Mouse (Mus musculus): Measurements from ENCODE around the gene Vsig2. TPM values are rescaled to one million over a fixed set of nuclear protein-coding genes. Genes with fewer than 3 reads are reported as not detected.

The Vsig2 gene
- total RNA-seq, 1 experiment: 4.8 TPM

DNA sequence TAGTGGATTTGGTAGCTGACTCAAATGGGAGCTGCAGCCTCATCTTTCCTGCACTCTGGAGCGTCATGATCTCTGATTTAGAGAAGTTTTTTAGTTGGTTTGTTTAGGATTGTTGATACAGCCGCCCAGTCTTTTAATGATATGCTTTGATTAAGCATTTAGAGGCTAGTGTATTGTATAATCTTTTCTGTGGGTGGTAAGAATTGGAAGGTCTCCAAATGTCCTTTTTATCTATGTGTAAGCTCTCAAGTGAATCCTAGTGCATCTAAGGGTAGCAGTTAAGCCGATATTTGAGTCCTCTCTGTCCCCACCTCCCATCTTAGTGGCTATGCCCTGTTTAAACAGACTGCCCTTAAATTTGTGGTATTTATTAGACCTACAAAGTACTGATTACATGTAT, 24.6 kb upstream of the Vsig2 start:
- H3K9me3 ChIP-seq (ENCODE audit: control insufficient read depth, insufficient read depth, low read depth, low read length): no peaks in the 10 kb centered on the region
- no peak overlapping the region for H3K4me3 ChIP-seq (ENCODE audit: insufficient read depth in 1 of 2, low read depth in 1 of 2, low read length in 2 of 2, poor library complexity in 1 of 2, severe bottlenecking in 1 of 2)
- no peaks in the 10 kb centered on the region for H3K4me1 ChIP-seq (ENCODE audit: control insufficient read depth in 2 of 2, insufficient read depth in 2 of 2, low read length in 2 of 2, poor library complexity in 1 of 2)
- in situ Hi-C loops (cut with MboI; ENCODE audit: low sequenced_read_pairs in 2 of 2, unreplicated experiment in 2 of 2): no loop called here
- DNase-seq (ENCODE audit: low read depth, low spot score): no peak
- TF ChIP-seq ZNF384 (IDR thresholded peaks at IDR 0.05; ENCODE audit: low read depth, low read length) (no peak), HCFC1 (IDR thresholded peaks at IDR 0.05; ENCODE audit: borderline replicate concordance, insufficient read depth, low read length) (no peak), CHD2 (IDR thresholded peaks at IDR 0.05; ENCODE audit: low read depth, low read length) (no peak), ZC3H11A (IDR thresholded peaks at IDR 0.05; ENCODE audit: borderline replicate concordance, low read depth, low read length) (no peak), MAFK (IDR thresholded peaks at IDR 0.05; ENCODE audit: insufficient read depth, low read depth, low read length) (no peak)
- H3K36me3 ChIP-seq (ENCODE audit: control insufficient read depth, insufficient read depth, low read length, poor library complexity, severe bottlenecking): peaks cover 11% of the 10 kb centered on the region
- H3K9ac ChIP-seq (ENCODE audit: insufficient read depth, low read depth, low read length, poor library complexity, severe bottlenecking): no peak overlapping the region
- no peak overlapping the region for H3K27ac ChIP-seq (ENCODE audit: insufficient read depth, low read depth, low read length, poor library complexity, severe bottlenecking)

DNA sequence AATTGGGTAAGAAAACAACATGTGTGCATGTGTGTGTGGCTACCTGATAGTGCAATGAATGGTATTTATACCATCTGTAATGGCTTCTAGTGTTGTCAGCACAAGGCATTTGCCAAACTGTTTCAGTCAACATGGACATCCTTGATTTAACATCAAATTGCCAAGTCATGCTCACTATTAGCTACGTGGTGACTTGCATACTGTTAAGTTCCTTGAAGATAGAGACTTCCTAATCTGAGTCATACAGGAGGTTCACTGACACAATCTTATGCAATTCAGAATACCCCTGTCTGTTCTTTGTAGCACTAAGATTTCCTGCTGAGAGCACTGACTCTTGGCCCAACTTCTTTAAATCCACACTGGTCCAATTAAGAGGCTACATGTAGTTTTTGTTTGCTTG, 21.6 kb upstream of the Vsig2 start:
- H3K4me3 ChIP-seq (ENCODE audit: insufficient read depth in 1 of 2, low read depth in 1 of 2, low read length in 2 of 2, poor library complexity in 1 of 2, severe bottlenecking in 1 of 2): no peak overlapping the region
- DNase-seq (ENCODE audit: low read depth, low spot score): no peak
- H3K27ac ChIP-seq (ENCODE audit: insufficient read depth, low read depth, low read length, poor library complexity, severe bottlenecking): no peak overlapping the region
- TF ChIP-seq MAFK (IDR thresholded peaks at IDR 0.05; ENCODE audit: insufficient read depth, low read depth, low read length) (no peak), ZC3H11A (IDR thresholded peaks at IDR 0.05; ENCODE audit: borderline replicate concordance, low read depth, low read length) (no peak), HCFC1 (IDR thresholded peaks at IDR 0.05; ENCODE audit: borderline replicate concordance, insufficient read depth, low read length) (no peak), ZNF384 (IDR thresholded peaks at IDR 0.05; ENCODE audit: low read depth, low read length) (no peak)
- H3K36me3 ChIP-seq (ENCODE audit: control insufficient read depth, insufficient read depth, low read length, poor library complexity, severe bottlenecking): peaks cover 20% of the 10 kb centered on the region
- in situ Hi-C loops (cut with MboI; ENCODE audit: low sequenced_read_pairs in 2 of 2, unreplicated experiment in 2 of 2): no loop called here
- H3K4me1 ChIP-seq (ENCODE audit: control insufficient read depth in 2 of 2, insufficient read depth in 2 of 2, low read length in 2 of 2, poor library complexity in 1 of 2): no peaks in the 10 kb centered on the region
- no peak overlapping the region for H3K9ac ChIP-seq (ENCODE audit: insufficient read depth, low read depth, low read length, poor library complexity, severe bottlenecking)
- H3K9me3 ChIP-seq (ENCODE audit: control insufficient read depth, insufficient read depth, low read depth, low read length): no peaks in the 10 kb centered on the region

DNA sequence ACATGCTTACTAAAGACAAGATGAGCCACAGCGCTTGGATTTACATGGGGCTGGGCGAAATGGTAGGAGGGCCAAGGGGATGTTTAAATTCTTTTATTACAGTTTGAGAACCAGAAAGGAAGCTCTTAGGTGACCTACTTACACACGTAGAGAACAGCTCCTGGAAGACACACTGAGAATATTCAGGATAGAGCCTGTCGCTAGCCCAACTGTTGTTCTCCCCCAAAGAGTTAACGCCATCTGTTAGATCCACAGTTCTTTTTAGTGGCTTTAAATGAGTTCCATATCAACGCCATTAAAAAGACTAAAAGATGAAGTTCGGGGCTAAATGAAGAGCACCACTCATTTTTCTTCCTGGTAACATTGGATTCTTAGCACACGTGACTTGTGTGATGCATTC, 20.1 kb upstream of the Vsig2 start:
- Histone ChIP-seq H3K4me1 (ENCODE audit: control insufficient read depth in 2 of 2, insufficient read depth in 2 of 2, low read length in 2 of 2, poor library complexity in 1 of 2) (no peaks in the 10 kb centered on the region), H3K9me3 (ENCODE audit: control insufficient read depth, insufficient read depth, low read depth, low read length) (no peaks in the 10 kb centered on the region), H3K36me3 (ENCODE audit: control insufficient read depth, insufficient read depth, low read length, poor library complexity, severe bottlenecking) (peaks cover 25% of the 10 kb centered on the region), H3K27ac (ENCODE audit: insufficient read depth, low read depth, low read length, poor library complexity, severe bottlenecking) (no peak overlapping the region), H3K4me3 (ENCODE audit: insufficient read depth in 1 of 2, low read depth in 1 of 2, low read length in 2 of 2, poor library complexity in 1 of 2, severe bottlenecking in 1 of 2) (no peak overlapping the region), H3K9ac (ENCODE audit: insufficient read depth, low read depth, low read length, poor library complexity, severe bottlenecking) (no peak overlapping the region)
- in situ Hi-C loops (cut with MboI; ENCODE audit: low sequenced_read_pairs in 2 of 2, unreplicated experiment in 2 of 2): no loop called here
- no peak for TF ChIP-seq MAFK (IDR thresholded peaks at IDR 0.05; ENCODE audit: insufficient read depth, low read depth, low read length)
- TF ChIP-seq HCFC1 (IDR thresholded peaks at IDR 0.05; ENCODE audit: borderline replicate concordance, insufficient read depth, low read length): no peak
- TF ChIP-seq ZC3H11A (IDR thresholded peaks at IDR 0.05; ENCODE audit: borderline replicate concordance, low read depth, low read length): no peak
- no peak for TF ChIP-seq ZNF384 (IDR thresholded peaks at IDR 0.05; ENCODE audit: low read depth, low read length)
- TF ChIP-seq CHD2 (IDR thresholded peaks at IDR 0.05; ENCODE audit: low read depth, low read length): no peak
- no peak for DNase-seq (ENCODE audit: low read depth, low spot score)

DNA sequence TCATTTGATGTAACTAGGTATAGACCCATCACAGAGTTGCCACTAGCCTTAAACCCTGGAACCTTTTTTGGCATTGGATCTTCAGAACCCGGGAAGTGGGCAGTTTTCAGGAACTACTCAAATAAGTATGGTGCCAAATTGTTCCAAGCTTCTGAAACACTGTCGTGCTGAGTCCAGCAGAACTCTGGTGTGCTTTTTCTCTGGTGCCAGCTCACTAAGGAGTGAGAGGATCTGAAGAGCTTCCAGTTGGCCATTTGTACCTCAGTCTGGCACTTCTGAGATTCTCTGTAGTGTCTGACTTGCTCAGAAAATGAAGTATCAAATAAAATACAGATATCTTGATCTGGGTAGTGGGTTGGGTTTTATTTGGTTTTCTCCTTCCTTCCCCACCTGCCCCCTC, 19.1 kb upstream of the Vsig2 start:
- Histone ChIP-seq H3K27ac (ENCODE audit: insufficient read depth, low read depth, low read length, poor library complexity, severe bottlenecking) (no peak overlapping the region), H3K4me1 (ENCODE audit: control insufficient read depth in 2 of 2, insufficient read depth in 2 of 2, low read length in 2 of 2, poor library complexity in 1 of 2) (no peaks in the 10 kb centered on the region), H3K4me3 (ENCODE audit: insufficient read depth in 1 of 2, low read depth in 1 of 2, low read length in 2 of 2, poor library complexity in 1 of 2, severe bottlenecking in 1 of 2) (no peak overlapping the region), H3K9me3 (ENCODE audit: control insufficient read depth, insufficient read depth, low read depth, low read length) (no peaks in the 10 kb centered on the region), H3K36me3 (ENCODE audit: control insufficient read depth, insufficient read depth, low read length, poor library complexity, severe bottlenecking) (peaks cover 29% of the 10 kb centered on the region), H3K9ac (ENCODE audit: insufficient read depth, low read depth, low read length, poor library complexity, severe bottlenecking) (no peak overlapping the region)
- in situ Hi-C loops (cut with MboI; ENCODE audit: low sequenced_read_pairs in 2 of 2, unreplicated experiment in 2 of 2): no loop called here
- DNase-seq (ENCODE audit: low read depth, low spot score): no peak
- TF ChIP-seq MAFK (IDR thresholded peaks at IDR 0.05; ENCODE audit: insufficient read depth, low read depth, low read length): no peak
- no peak for TF ChIP-seq CHD2 (IDR thresholded peaks at IDR 0.05; ENCODE audit: low read depth, low read length)
- no peak for TF ChIP-seq ZNF384 (IDR thresholded peaks at IDR 0.05; ENCODE audit: low read depth, low read length)
- no peak for TF ChIP-seq HCFC1 (IDR thresholded peaks at IDR 0.05; ENCODE audit: borderline replicate concordance, insufficient read depth, low read length)
- TF ChIP-seq ZC3H11A (IDR thresholded peaks at IDR 0.05; ENCODE audit: borderline replicate concordance, low read depth, low read length): no peak

DNA sequence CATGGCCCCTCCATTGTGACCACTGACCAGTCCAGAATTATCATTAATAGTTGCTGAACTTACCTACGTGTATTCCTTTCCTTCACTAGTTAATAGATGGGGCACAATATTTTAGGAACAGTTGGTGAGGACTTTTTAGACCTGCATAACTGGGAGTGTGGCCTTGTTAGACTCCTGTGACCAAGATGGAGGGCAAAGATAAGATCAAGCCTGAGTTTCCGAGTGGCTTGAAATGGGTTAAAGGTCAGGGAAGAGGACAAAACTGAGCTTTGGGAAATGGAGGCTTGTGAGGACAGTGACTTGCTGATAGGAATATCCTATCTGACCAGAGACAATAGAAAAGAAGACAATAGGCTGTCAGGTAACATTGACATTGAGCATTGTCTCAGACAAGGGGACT, 13.6 kb upstream of the Vsig2 start:
- no peak overlapping the region for H3K9ac ChIP-seq (ENCODE audit: insufficient read depth, low read depth, low read length, poor library complexity, severe bottlenecking)
- no peak overlapping the region for H3K4me3 ChIP-seq (ENCODE audit: insufficient read depth in 1 of 2, low read depth in 1 of 2, low read length in 2 of 2, poor library complexity in 1 of 2, severe bottlenecking in 1 of 2)
- DNase-seq (ENCODE audit: low read depth, low spot score): no peak
- no peak overlapping the region for H3K27ac ChIP-seq (ENCODE audit: insufficient read depth, low read depth, low read length, poor library complexity, severe bottlenecking)
- H3K36me3 ChIP-seq (ENCODE audit: control insufficient read depth, insufficient read depth, low read length, poor library complexity, severe bottlenecking): peaks cover 18% of the 10 kb centered on the region
- TF ChIP-seq MAFK (IDR thresholded peaks at IDR 0.05; ENCODE audit: insufficient read depth, low read depth, low read length) (no peak), HCFC1 (IDR thresholded peaks at IDR 0.05; ENCODE audit: borderline replicate concordance, insufficient read depth, low read length) (no peak), ZNF384 (IDR thresholded peaks at IDR 0.05; ENCODE audit: low read depth, low read length) (no peak), CHD2 (IDR thresholded peaks at IDR 0.05; ENCODE audit: low read depth, low read length) (no peak)
- peaks cover 2 to 12% of the 10 kb centered on the region in 2 experiments; a peak in 2 of 4 replicates for H3K4me1 ChIP-seq (ENCODE audit: control insufficient read depth in 2 of 2, insufficient read depth in 2 of 2, low read length in 2 of 2, poor library complexity in 1 of 2)
- in situ Hi-C loops (cut with MboI; ENCODE audit: low sequenced_read_pairs in 2 of 2, unreplicated experiment in 2 of 2): no loop called here
- H3K9me3 ChIP-seq (ENCODE audit: control insufficient read depth, insufficient read depth, low read depth, low read length): no peaks in the 10 kb centered on the region
